Mouse (Mus musculus) stomach, embryonic 16.5 days (tissue): Measurements from ENCODE around the gene Ceacam18. TPM values are rescaled to one million over a fixed set of nuclear protein-coding genes. Genes with fewer than 3 reads are reported as not detected.
"Not testable (repeated sequence)": the region's sequence is repeated elsewhere in the genome, so short reads cannot be mapped to it uniquely, and the experiment has no call there.

ENCODE experiments used
- ATAC-seq: fragments of 200-750 bp; cut with Nextera tagmentation; 2 replicates; pipeline ENCODE4 v1.8.0; 2017; ENCODE audit warnings: moderate number of reproducible peaks, moderate TSS enrichment; ENCODE audit not compliant: insufficient read depth, low FRiP score
- H3K27ac ChIP-seq: fragments of 300-500 bp; sonication (generic); 2 replicates; pipeline ENCODE4 v1.5.1; 2014; ENCODE audit warnings: low read length
- H3K27me3 ChIP-seq: fragments of 300-500 bp; sonication (generic); 2 replicates; pipeline ENCODE4 v1.6.1; 2014; ENCODE audit warnings: low read length, control low read depth, mixed read lengths; ENCODE audit not compliant: control insufficient read depth, insufficient read depth
- H3K36me3 ChIP-seq: fragments of 300-500 bp; sonication (generic); 2 replicates; pipeline ENCODE4 v1.6.1; 2014; ENCODE audit warnings: low read length; ENCODE audit not compliant: control insufficient read depth, insufficient read depth
- H3K4me1 ChIP-seq: fragments of 300-500 bp; sonication (generic); 2 replicates; pipeline ENCODE4 v1.6.1; 2014; ENCODE audit warnings: low read length, control low read depth, mixed read lengths; ENCODE audit not compliant: control insufficient read depth, insufficient read depth
- H3K4me2 ChIP-seq: fragments of 300-500 bp; sonication (generic); 2 replicates; pipeline ENCODE4 v1.6.1; 2014; ENCODE audit warnings: low read depth, low read length, mixed read lengths
- H3K4me3 ChIP-seq: fragments of 300-500 bp; sonication (generic); replicated peaks from 2 replicates; pipeline ENCODE4 v1.5.1; 2014; ENCODE audit warnings: mild to moderate bottlenecking, low read length
- H3K9ac ChIP-seq: fragments of 300-500 bp; sonication (generic); 2 replicates; pipeline ENCODE4 v1.6.1; 2014; ENCODE audit warnings: low read length
- H3K9me3 ChIP-seq: fragments of 300-500 bp; sonication (generic); replicated peaks from 2 replicates; pipeline ENCODE4 v1.6.1; 2016; ENCODE audit warnings: low read length, control low read depth; ENCODE audit not compliant: control insufficient read depth
- WGBS: fragments of 180-500 bp; shearing (Covaris S2); extraction: QIAGEN DNeasy Blood & Tissue Kit; methylation state at CpG from one replicate; pipeline ENCODE4 v1.1.7; 2014; 5-methylcytosine and 5-hydroxymethylcytosine counted together
- polyA plus RNA-seq: library from polyadenylated mRNA; unstranded; fragments of >200 nt; fragmentation: Nextera tagmentation; extraction: Ambion mirVana; gene quantifications from 2 replicates; pipeline ENCODE4 v1.2.1, GENCODE M21; 2015

Gene Ceacam18
- polyA plus RNA-seq, 1 experiment from 2014 or later = 1.4 TPM

DNA sequence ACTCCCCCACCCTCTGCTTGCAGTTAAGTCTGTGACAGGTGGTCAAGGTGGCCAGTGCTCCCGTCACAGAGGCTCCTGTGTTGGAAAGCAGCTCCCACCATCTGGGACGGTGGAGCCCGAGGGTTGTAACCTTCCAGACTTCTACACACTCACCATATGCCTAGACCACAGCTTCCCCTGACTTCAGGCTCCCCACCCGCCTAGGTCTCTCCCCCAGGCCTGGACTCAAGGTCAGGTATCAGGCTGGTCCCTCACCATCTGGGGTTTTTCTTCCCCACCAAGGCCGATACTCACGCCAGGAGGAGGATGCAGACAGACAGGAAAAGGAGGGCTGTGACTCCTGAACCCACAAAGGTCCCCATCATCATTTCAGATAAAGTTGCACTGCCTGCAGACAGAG lies 21.7 kb downstream of the Ceacam18 start:
- no peaks in the 10 kb centered on the region for H3K36me3 ChIP-seq
- H3K27me3 ChIP-seq = no peaks in the 10 kb centered on the region
- no peak overlapping the region for H3K9ac ChIP-seq
- WGBS = 52% methylated on average over 6 of the region's 6 CpGs
- ATAC-seq = no peak
- no peak overlapping the region for H3K4me3 ChIP-seq
- H3K4me2 ChIP-seq = no peak overlapping the region
- H3K9me3 ChIP-seq = no peaks in the 10 kb centered on the region
- no peak overlapping the region for H3K27ac ChIP-seq
- no peaks in the 10 kb centered on the region for H3K4me1 ChIP-seq

DNA sequence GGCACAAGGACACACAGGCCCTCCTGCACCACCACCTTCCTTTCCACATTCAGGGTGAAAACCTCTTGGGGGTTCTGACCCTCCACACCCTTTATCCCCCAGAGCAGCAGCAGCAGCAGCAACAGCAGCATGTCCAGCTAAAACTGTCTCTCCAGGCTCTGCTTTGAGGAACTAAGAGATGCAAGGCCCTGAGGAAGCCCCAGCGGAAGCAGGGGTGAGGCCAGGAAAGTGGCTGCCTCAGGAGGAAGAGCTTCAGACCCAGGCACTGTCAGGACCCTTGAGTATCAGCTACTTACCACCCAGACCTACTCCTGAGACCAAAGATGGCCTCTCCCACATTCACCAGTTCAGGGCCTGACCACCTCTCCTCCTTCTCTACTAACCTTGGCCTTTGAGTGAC lies 25.5 kb downstream of the Ceacam18 start, which contains the start of gene Siglece:
TSS of gene Siglece (minus strand) at position 160 of the 400 bp plus-strand sequence.
- WGBS = 71% methylated on average over 1 of the region's 1 CpGs
- Histone ChIP-seq H3K27me3 (no peaks in the 10 kb centered on the region), H3K4me1 (no peaks in the 10 kb centered on the region), H3K9ac (no peak within 1 kb of the TSS), H3K36me3 (no peaks in the 10 kb centered on the region), H3K9me3 (no peaks in the 10 kb centered on the region), H3K4me3 (no peak within 1 kb of the TSS), H3K27ac (no peak within 1 kb of the TSS), H3K4me2 (no peak within 1 kb of the TSS)
- no peak for ATAC-seq

DNA sequence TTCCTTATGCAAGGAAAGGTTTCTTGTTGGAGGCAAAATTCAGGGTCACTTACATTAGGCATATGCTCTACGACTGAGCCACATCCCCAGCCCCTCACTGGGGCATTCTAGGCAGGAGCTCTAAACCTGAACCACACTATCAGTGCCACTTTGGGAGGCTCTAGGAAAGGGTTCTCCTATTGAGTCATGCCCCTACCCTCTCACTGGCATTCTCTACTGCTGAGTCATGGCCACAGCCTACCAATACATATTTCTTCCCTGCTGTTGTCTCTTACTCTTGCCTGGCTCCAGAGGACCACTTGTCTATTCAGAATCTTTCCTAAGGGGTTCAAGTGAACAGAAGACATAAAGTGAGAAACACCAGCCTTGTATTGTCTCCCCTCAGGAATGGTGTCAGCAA lies 28.3 kb downstream of the Ceacam18 start:
- no peak overlapping the region for H3K27ac ChIP-seq
- H3K4me2 ChIP-seq = no peak overlapping the region
- H3K27me3 ChIP-seq = no peaks in the 10 kb centered on the region
- no peaks in the 10 kb centered on the region for H3K4me1 ChIP-seq
- H3K9me3 ChIP-seq = no peaks in the 10 kb centered on the region
- no peak for ATAC-seq
- H3K4me3 ChIP-seq = no peak overlapping the region
- 89% methylated on average over 1 of the region's 1 CpGs for WGBS
- no peak overlapping the region for H3K9ac ChIP-seq
- H3K36me3 ChIP-seq = no peaks in the 10 kb centered on the region

DNA sequence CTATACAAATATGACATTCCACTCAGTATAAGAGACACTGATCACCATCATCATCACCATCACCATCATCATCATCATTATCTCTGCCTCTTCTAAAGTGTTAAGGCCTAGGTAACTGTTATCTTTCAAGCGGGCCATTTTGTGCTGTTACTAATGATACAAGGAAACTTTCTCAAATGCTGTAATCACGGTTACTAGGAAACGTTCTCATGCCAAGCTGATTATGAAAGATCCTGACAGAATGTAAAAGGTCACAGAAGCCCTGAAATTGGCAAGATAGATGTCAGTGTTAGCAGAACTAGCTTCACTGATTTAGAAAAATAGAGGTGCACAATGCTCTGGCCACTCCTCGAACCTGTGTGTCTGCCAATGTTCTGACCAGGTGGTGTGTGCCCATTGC lies 32.7 kb downstream of the Ceacam18 start:
- not testable (repeated sequence) for H3K36me3 ChIP-seq, H3K27ac ChIP-seq, H3K27me3 ChIP-seq, H3K4me1 ChIP-seq, H3K4me3 ChIP-seq, ATAC-seq, H3K9ac ChIP-seq, H3K9me3 ChIP-seq, H3K4me2 ChIP-seq
- WGBS = 83% methylated on average over 4 of the region's 4 CpGs

DNA sequence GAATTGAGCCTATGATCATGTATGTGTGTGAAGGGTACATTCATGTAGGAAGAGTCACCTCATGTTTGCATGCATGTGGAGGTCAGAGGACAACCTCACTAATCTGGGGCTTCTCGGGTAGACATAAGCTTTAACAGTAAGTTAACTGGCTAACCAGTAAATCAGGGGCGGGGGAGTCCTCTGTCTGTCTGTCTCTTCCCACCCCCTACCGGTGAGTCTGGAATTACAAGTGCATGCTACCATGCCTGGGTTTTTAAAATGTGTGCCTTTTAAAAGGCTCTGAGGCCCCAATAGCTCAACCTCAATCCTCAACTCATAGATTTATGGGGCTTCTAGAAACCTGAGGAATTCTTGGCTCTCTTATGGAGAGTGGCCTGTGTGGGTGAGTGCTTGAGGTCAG lies 34.1 kb downstream of the Ceacam18 start:
- ATAC-seq = no peak

DNA sequence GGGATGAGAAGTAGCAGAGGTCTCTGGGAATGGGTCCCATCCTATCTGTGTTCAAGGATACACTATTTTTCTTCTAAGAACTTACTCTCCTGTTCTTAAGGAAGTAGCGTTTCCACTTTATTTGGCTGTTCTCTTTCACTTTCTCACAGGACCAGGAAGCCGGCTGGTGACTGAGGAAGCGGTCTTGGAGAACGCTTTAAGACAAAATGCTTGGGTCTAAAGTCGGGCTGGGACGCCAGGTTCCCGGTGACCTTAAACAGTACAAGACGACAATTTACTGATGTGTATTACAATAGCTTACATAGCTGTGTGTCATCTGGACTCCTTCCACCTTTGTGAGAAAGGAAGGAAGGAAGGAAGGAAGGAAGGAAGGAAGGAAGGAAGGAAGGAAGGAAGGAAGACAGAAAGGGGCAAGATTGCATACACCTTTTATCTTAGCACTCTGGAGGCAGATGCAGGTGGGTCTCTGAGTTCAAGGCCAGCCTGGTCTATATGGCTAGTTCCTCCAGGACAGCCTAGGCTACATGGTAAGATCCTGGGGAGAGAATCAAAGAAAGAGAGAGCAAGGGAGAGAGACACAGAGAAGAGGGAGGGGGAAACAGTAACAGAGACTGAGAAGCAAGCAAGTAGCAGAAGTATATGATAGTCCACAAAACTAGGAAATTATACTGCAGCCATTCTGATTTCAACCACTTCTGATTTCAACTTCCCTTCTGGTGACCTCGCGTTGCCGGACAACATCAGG lies 36.7 kb downstream of the Ceacam18 start:
- WGBS = 65% methylated on average over 11 of the region's 11 CpGs
- Histone ChIP-seq H3K27me3 (no peaks in the 10 kb centered on the region), H3K9ac (peak overlapping the region; percentile 65), H3K9me3 (peaks cover 5% of the 10 kb centered on the region; the same call in 1 of the 2 replicates), H3K4me1 (peaks cover 9% of the 10 kb centered on the region; the same call in 1 of the 2 replicates), H3K4me3 (peak overlapping the region; percentile 76), H3K27ac (peak overlapping the region; percentile 47), H3K36me3 (peaks cover 20% of the 10 kb centered on the region), H3K4me2 (peak overlapping the region; percentile 53)
- ATAC-seq = peak; percentile 3; the same call in 1 of the 2 replicates

More for the DNA sequence above, 34.1 kb downstream of the Ceacam18 start:
- Histone ChIP-seq H3K27me3 (no peaks in the 10 kb centered on the region), H3K27ac (no peak overlapping the region), H3K9ac (no peak overlapping the region), H3K4me3 (no peak overlapping the region), H3K4me1 (peaks cover 9% of the 10 kb centered on the region; the same call in 1 of the 2 replicates), H3K9me3 (no peaks in the 10 kb centered on the region), H3K4me2 (no peak overlapping the region), H3K36me3 (no peaks in the 10 kb centered on the region)
- 20% methylated on average over 3 of the region's 3 CpGs for WGBS

DNA sequence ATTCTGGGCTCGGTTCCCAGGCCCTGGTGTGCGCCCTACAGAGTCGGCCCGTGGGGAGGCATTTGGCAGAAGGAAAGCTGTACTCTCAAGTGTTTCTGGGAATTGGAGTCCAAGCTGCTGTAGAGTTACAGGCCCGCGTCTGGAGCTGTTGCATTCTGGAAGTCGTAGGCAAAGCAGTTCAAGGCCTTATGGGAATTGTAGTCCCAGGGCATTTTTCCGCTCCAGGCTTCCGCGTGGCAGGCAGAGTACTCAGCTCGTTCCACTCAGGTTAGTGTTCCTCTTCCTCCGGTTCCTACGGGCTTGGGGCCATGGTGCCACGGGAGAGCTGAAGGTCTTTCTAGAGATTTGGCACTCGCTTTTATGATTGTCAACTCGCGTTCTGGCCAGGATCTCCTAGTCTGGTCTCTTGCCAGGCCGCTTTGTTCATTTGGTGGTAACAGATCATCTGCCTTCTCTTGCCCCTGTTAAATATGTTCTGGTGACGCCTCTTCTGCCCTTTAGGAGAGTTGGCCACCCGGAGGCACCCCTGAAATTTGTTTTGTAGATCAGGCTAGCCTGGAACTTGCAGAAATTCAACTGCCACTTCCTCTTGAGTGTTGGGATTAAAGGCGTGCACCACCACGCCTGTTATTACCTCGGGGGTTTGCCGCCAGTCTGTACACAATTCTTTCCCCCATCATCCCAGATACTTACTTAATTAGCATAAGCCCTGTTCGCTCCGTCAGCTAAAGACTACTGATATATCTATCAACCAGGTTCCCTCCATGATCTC lies 37.5 kb downstream of the Ceacam18 start, which contains the start of gene Ctu1:
TSS of gene Ctu1 (plus strand) at position 208 of the 772 bp plus-strand sequence.
- H3K4me3 ChIP-seq = peak within 1 kb of the TSS; percentile 76
- ATAC-seq = peak; percentile 95
- H3K4me1 ChIP-seq = peaks cover 9% of the 10 kb centered on the region; the same call in 1 of the 2 replicates
- H3K36me3 ChIP-seq = peaks cover 27% of the 10 kb centered on the region
- under 1% methylated on average over 26 of the region's 26 CpGs for WGBS
- peak within 1 kb of the TSS; percentile 82 for H3K27ac ChIP-seq
- peak within 1 kb of the TSS; percentile 82 for H3K4me2 ChIP-seq
- H3K9me3 ChIP-seq = peaks cover 5% of the 10 kb centered on the region; the same call in 1 of the 2 replicates
- H3K27me3 ChIP-seq = no peaks in the 10 kb centered on the region
- H3K9ac ChIP-seq = peak within 1 kb of the TSS; percentile 82

DNA sequence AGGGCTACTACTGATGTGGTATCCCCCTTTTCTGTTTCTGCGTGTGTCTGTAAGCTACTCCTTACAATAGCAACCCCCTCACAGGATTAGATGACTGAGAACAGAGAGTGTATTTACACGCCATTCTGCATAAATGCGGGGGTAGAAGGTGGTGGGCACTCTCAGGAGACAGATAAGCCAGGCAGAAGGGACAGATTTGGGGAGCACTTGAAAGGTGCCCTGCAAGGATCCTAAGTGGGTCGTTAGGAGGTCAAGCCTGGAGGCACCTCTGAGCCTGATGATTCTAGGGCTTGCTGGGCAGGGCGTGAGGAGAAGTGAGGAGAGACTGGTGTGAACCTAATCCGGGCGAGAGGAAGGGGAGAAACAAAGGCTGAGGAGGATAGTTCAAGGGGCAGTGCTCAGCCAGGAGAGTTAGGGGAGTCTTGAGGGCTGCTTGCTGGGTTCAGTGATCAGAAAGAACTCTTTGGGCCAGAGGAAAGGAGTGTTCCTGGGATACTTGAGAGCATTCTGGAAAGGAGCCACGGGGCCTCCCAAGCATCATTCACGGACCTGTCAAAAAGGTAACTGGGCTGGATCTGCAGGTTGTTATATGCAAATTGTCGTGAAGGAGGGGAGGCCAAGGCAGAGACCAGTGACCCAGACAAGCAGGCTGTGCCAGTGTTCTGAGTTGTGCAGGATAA lies 38.2 kb downstream of the Ceacam18 start:
- Histone ChIP-seq H3K4me1 (peaks cover 9% of the 10 kb centered on the region; the same call in 1 of the 2 replicates), H3K36me3 (peaks cover 34% of the 10 kb centered on the region), H3K9ac (peak overlapping the region; percentile 82), H3K4me2 (peak overlapping the region; percentile 82), H3K9me3 (peaks cover 5% of the 10 kb centered on the region), H3K27me3 (no peaks in the 10 kb centered on the region), H3K4me3 (peak overlapping the region; percentile 76), H3K27ac (peak overlapping the region; percentile 82)
- peak; percentile 42; the same call in 1 of the 2 replicates for ATAC-seq
- WGBS = 5% methylated on average over 10 of the region's 10 CpGs
